In genomic region chr19:37025839-37026319, GRCm38 (mm10) we compare ENCODE assay signal across 12 mouse cellular contexts.
DNase-seq lines count a peak whose midpoint lies in the region; ATAC-seq and TF ChIP-seq lines count a peak whose summit lies in the region.
"Had no signal": no experiment of that assay in that cellular context is flagged by ENCODE, and none has a peak within 500 bp of the region (broad histone marks: within the 10 kb centered on the region; RNA-seq: fewer than 3 reads in every experiment).

No protein-coding gene starts in this region.

- H3K79me2 ChIP-seq in heart, adult 2 months (replicated peaks; ENCODE audit: control insufficient read depth, insufficient read depth, low read length) = peaks cover 2% of the 10 kb centered on the region

- H3K4me2 ChIP-seq in stomach, embryonic 14.5 days (replicated peaks; ENCODE audit: low read depth, low read length) = no peak overlapping the region
- H3K4me2 ChIP-seq in stomach, postnatal 0 days (replicated peaks; ENCODE audit: low read depth) = no peak overlapping the region
- H3K4me2 ChIP-seq in embryonic facial prominence, embryonic 14.5 days (ENCODE audit: low read depth, low read length) = no peak overlapping the region
- no peak overlapping the region for H3K4me2 ChIP-seq in intestine, postnatal 0 days (replicated peaks; ENCODE audit: low read depth)

- no peaks in the 10 kb centered on the region for H3K9me3 ChIP-seq in stomach, embryonic 14.5 days (ENCODE audit: control insufficient read depth, low read depth, low read length)
- no peaks in the 10 kb centered on the region for H3K9me3 ChIP-seq in stomach, postnatal 0 days (ENCODE audit: control insufficient read depth, low read length)
- no peaks in the 10 kb centered on the region for H3K9me3 ChIP-seq in embryonic facial prominence, embryonic 14.5 days (ENCODE audit: control insufficient read depth, low read length)
- no peaks in the 10 kb centered on the region for H3K9me3 ChIP-seq in intestine, postnatal 0 days (ENCODE audit: control insufficient read depth)

- H3K27ac ChIP-seq in heart, adult 2 months = peak overlapping the region; percentile 28; the same call in 1 of the 2 replicates
- H3K27ac ChIP-seq in stomach, embryonic 14.5 days (ENCODE audit: low read length) = no peak overlapping the region
- no peak overlapping the region for H3K27ac ChIP-seq in stomach, postnatal 0 days (replicated peaks)
- no peak overlapping the region for H3K27ac ChIP-seq in embryonic facial prominence, embryonic 14.5 days (replicated peaks; ENCODE audit: low read depth, low read length)
- H3K27ac ChIP-seq in intestine, postnatal 0 days (ENCODE audit: low read depth, low read length) = no peak overlapping the region

- 50% methylated on average over 13 of the region's 13 CpGs for WGBS in heart, adult 2 months
- 69% methylated on average over 13 of the region's 13 CpGs for WGBS in stomach, embryonic 14.5 days
- WGBS in stomach, postnatal 0 days = 63% methylated on average over 13 of the region's 13 CpGs
- 57% methylated on average over 13 of the region's 13 CpGs for WGBS in embryonic facial prominence, embryonic 14.5 days
- 71% methylated on average over 13 of the region's 13 CpGs for WGBS in intestine, postnatal 0 days

- no peak overlapping the region for H3K9ac ChIP-seq in heart, adult 2 months (ENCODE audit: low read depth, low read length)
- H3K9ac ChIP-seq in stomach, embryonic 14.5 days (replicated peaks; ENCODE audit: low read depth, low read length) = no peak overlapping the region
- no peak overlapping the region for H3K9ac ChIP-seq in stomach, postnatal 0 days (ENCODE audit: low read length)
- no peak overlapping the region for H3K9ac ChIP-seq in embryonic facial prominence, embryonic 14.5 days (ENCODE audit: low read depth, low read length)
- H3K9ac ChIP-seq in intestine, postnatal 0 days (ENCODE audit: low read depth, low read length) = no peak overlapping the region

- peaks cover 11% of the 10 kb centered on the region for H3K4me1 ChIP-seq in heart, adult 2 months (ENCODE audit: control insufficient read depth, insufficient read depth, low read length)
- H3K4me1 ChIP-seq in stomach, embryonic 14.5 days (ENCODE audit: control insufficient read depth, insufficient read depth, low read length) = no peaks in the 10 kb centered on the region
- no peaks in the 10 kb centered on the region for H3K4me1 ChIP-seq in stomach, postnatal 0 days (replicated peaks; ENCODE audit: control insufficient read depth, insufficient read depth)
- H3K4me1 ChIP-seq in embryonic facial prominence, embryonic 14.5 days (ENCODE audit: control insufficient read depth, insufficient read depth, low read length) = peaks cover 5% of the 10 kb centered on the region; the same call in 1 of the 2 replicates
- no peaks in the 10 kb centered on the region for H3K4me1 ChIP-seq in intestine, postnatal 0 days (replicated peaks; ENCODE audit: control insufficient read depth, insufficient read depth, low read length)

- peak; percentile 29 to 39 for DNase-seq in heart, adult 2 months
- DNase-seq in heart, postnatal 36 days = no peak
- no peak for DNase-seq in stomach, postnatal 0 days (ENCODE audit: low spot score)
- DNase-seq in embryonic facial prominence, embryonic 14.5 days (ENCODE audit: low spot score) = peak; percentile 23
- no peak for DNase-seq in gastrocnemius, adult 8-10 months (ENCODE audit: low spot score in 2 of 2)
- DNase-seq: gastrocnemius, postnatal 14 days; lung, postnatal 36 days; right cerebral cortex, postnatal 25 days had no signal

- no peaks in the 10 kb centered on the region for H3K36me3 ChIP-seq in heart, adult 2 months (ENCODE audit: control insufficient read depth, insufficient read depth, low read length)
- no peaks in the 10 kb centered on the region for H3K36me3 ChIP-seq in stomach, embryonic 14.5 days (ENCODE audit: control insufficient read depth, insufficient read depth, low read length)
- no peaks in the 10 kb centered on the region for H3K36me3 ChIP-seq in stomach, postnatal 0 days (ENCODE audit: control insufficient read depth, insufficient read depth, low read length)
- H3K36me3 ChIP-seq in embryonic facial prominence, embryonic 14.5 days (ENCODE audit: control insufficient read depth, insufficient read depth, low read length) = no peaks in the 10 kb centered on the region
- H3K36me3 ChIP-seq in intestine, postnatal 0 days (ENCODE audit: control insufficient read depth, insufficient read depth) = no peaks in the 10 kb centered on the region

- intact Hi-C loops in heart, adult 2 months (cut with DNase I) = no loop called here
- intact Hi-C loops in heart, postnatal 36 days (cut with DNase I) = no loop called here

- H3K27me3 ChIP-seq in heart, adult 2 months (ENCODE audit: control insufficient read depth, insufficient read depth, low read length) = no peaks in the 10 kb centered on the region
- H3K27me3 ChIP-seq in stomach, embryonic 14.5 days (ENCODE audit: control insufficient read depth, insufficient read depth, low read length) = no peaks in the 10 kb centered on the region
- H3K27me3 ChIP-seq in stomach, postnatal 0 days (ENCODE audit: control insufficient read depth, insufficient read depth, low read length) = no peaks in the 10 kb centered on the region
- H3K27me3 ChIP-seq in embryonic facial prominence, embryonic 14.5 days (replicated peaks; ENCODE audit: control insufficient read depth, insufficient read depth, low read length) = no peaks in the 10 kb centered on the region
- H3K27me3 ChIP-seq in intestine, postnatal 0 days (replicated peaks; ENCODE audit: control insufficient read depth, insufficient read depth, low read length) = no peaks in the 10 kb centered on the region

- TF ChIP-seq POLR2A in heart, adult 2 months (IDR thresholded peaks at IDR 0.05; ENCODE audit: insufficient read depth, low read depth, low read length) = no peak

- 0 out of 2 replicates have a peak, but pooled peaks have one; percentile 49 for ATAC-seq in stomach, embryonic 14.5 days (ENCODE audit: insufficient number of reproducible peaks, insufficient read depth, low FRiP score, low read depth)
- no peak for ATAC-seq in stomach, postnatal 0 days (ENCODE audit: low FRiP score, low TSS enrichment)
- peak; percentile 67 for ATAC-seq in embryonic facial prominence, embryonic 14.5 days (ENCODE audit: low read depth)
- ATAC-seq in erythroblast, adult 5-6 weeks (replicated peaks; ENCODE audit: low FRiP score, poor library complexity, severe bottlenecking) = no peak
- no peak for ATAC-seq in intestine, postnatal 0 days

- TF ChIP-seq CTCF in heart, adult 2 months (IDR thresholded peaks at IDR 0.05) = no peak
- TF ChIP-seq CTCF in stomach, postnatal 0 days (IDR thresholded peaks at IDR 0.05; ENCODE audit: low read depth) = no peak
- no peak for TF ChIP-seq CTCF in intestine, postnatal 0 days (IDR thresholded peaks at IDR 0.05; ENCODE audit: low read depth)

- no peak for TF ChIP-seq EP300 in heart, adult 2 months (IDR thresholded peaks at IDR 0.05; ENCODE audit: insufficient read depth, low read depth, low read length)
- no peak for TF ChIP-seq EP300 in stomach, postnatal 0 days (optimal IDR thresholded peaks at IDR 0.05)

- H3K4me3 ChIP-seq in heart, adult 2 months = no peak overlapping the region
- no peak overlapping the region for H3K4me3 ChIP-seq in stomach, embryonic 14.5 days (ENCODE audit: low read depth, low read length)
- H3K4me3 ChIP-seq in stomach, postnatal 0 days (ENCODE audit: low read depth, low read length) = no peak overlapping the region
- H3K4me3 ChIP-seq in embryonic facial prominence, embryonic 14.5 days (ENCODE audit: low read depth, low read length) = no peak overlapping the region
- no peak overlapping the region for H3K4me3 ChIP-seq in intestine, postnatal 0 days (ENCODE audit: low read depth, low read length)
- H3K4me3 ChIP-seq: myocyte had no signal

Comparison
In these comparisons a context has a peak if more than half of its experiments do, and no peak if none do; other contexts are left out.
1. DNase-seq: peak in heart, adult 2 months (2 of 2) and embryonic facial prominence, embryonic 14.5 days (single experiment); none in heart, postnatal 36 days (0 of 2), stomach, postnatal 0 days (single experiment) and gastrocnemius, adult 8-10 months (0 of 2).
2. ATAC-seq: peak in stomach, embryonic 14.5 days (single experiment) and embryonic facial prominence, embryonic 14.5 days (single experiment); none in stomach, postnatal 0 days (single experiment), erythroblast, adult 5-6 weeks (single experiment) and intestine, postnatal 0 days (single experiment).